Mouse (Mus musculus): ENCODE data around the gene Actn2.

The Actn2 gene

GRCm38 (mm10) chr13:12317191-12317765 is 23.3 kb downstream of the Actn2 start:
- DNase-seq (ENCODE audit: low read depth, low spot score): no peak

- DNase-seq (ENCODE audit: low read depth, low spot score): no peak
Observed at GRCm38 (mm10) chr13:12314173-12314572, 26.4 kb downstream of the Actn2 start.

GRCm38 (mm10) chr13:12311930-12312492 is 28.5 kb downstream of the Actn2 start:
- DNase-seq (ENCODE audit: low read depth, low spot score): no peak

GRCm38 (mm10) chr13:12311371-12311770 is 29.2 kb downstream of the Actn2 start:
- no peak for DNase-seq (ENCODE audit: low read depth, low spot score)

- DNase-seq (ENCODE audit: low read depth, low spot score): no peak
Observed at GRCm38 (mm10) chr13:12309446-12309845, 31.1 kb downstream of the Actn2 start.

- no peak for DNase-seq (ENCODE audit: low read depth, low spot score)
Observed at GRCm38 (mm10) chr13:12308878-12309277, 31.7 kb downstream of the Actn2 start.

GRCm38 (mm10) chr13:12308473-12308872 is 32.1 kb downstream of the Actn2 start:
- no peak for DNase-seq (ENCODE audit: low read depth, low spot score)

GRCm38 (mm10) chr13:12307286-12307685 is 33.3 kb downstream of the Actn2 start:
- DNase-seq (ENCODE audit: low read depth, low spot score): no peak

- DNase-seq (ENCODE audit: low read depth, low spot score): no peak
Observed at GRCm38 (mm10) chr13:12305540-12305939, 35.0 kb downstream of the Actn2 start.

- DNase-seq (ENCODE audit: low read depth, low spot score): no peak
Observed at GRCm38 (mm10) chr13:12304991-12305390, 35.6 kb downstream of the Actn2 start.

GRCm38 (mm10) chr13:12297777-12298176 is 42.8 kb downstream of the Actn2 start:
- no peak for DNase-seq (ENCODE audit: low read depth, low spot score)

- no peak for DNase-seq (ENCODE audit: low read depth, low spot score)
Observed at GRCm38 (mm10) chr13:12296701-12297100, 43.9 kb downstream of the Actn2 start.

GRCm38 (mm10) chr13:12293810-12294209 is 46.8 kb downstream of the Actn2 start:
- DNase-seq (ENCODE audit: low read depth, low spot score): no peak

GRCm38 (mm10) chr13:12290700-12291099 is 49.9 kb downstream of the Actn2 start:
- no peak for DNase-seq (ENCODE audit: low read depth, low spot score)

- DNase-seq (ENCODE audit: low read depth, low spot score): no peak
Observed at GRCm38 (mm10) chr13:12284528-12284927, 56.0 kb downstream of the Actn2 start.

GRCm38 (mm10) chr13:12283826-12284225 is 56.7 kb downstream of the Actn2 start:
- DNase-seq (ENCODE audit: low read depth, low spot score): no peak

- DNase-seq (ENCODE audit: low read depth, low spot score): no peak
Observed at GRCm38 (mm10) chr13:12274721-12275120, 65.8 kb downstream of the Actn2 start.

GRCm38 (mm10) chr13:12274220-12274619 is 66.3 kb downstream of the Actn2 start:
- no peak for DNase-seq (ENCODE audit: low read depth, low spot score)

- peak; percentile 36 for DNase-seq (ENCODE audit: low read depth, low spot score)
Observed at GRCm38 (mm10) chr13:12272953-12273352, 67.6 kb downstream of the Actn2 start.

GRCm38 (mm10) chr13:12267971-12268370 is 72.6 kb downstream of the Actn2 start:
- DNase-seq (ENCODE audit: low read depth, low spot score): no peak

GRCm38 (mm10) chr13:12267097-12267496 is 73.5 kb downstream of the Actn2 start:
- no peak for DNase-seq (ENCODE audit: low read depth, low spot score)

- no peak for DNase-seq (ENCODE audit: low read depth, low spot score)
Observed at GRCm38 (mm10) chr13:12263996-12264395, 76.6 kb downstream of the Actn2 start.

GRCm38 (mm10) chr13:12261505-12261904 is 79.1 kb downstream of the Actn2 start:
- DNase-seq (ENCODE audit: low read depth, low spot score): no peak

All from WW6 (cell line).